Mouse (Mus musculus) stomach, postnatal 0 days (tissue): ENCODE measurements around the gene Prok2. TPM values are rescaled to one million over a fixed set of nuclear protein-coding genes. Genes with fewer than 3 reads are reported as not detected.

ENCODE experiments used
- ATAC-seq: fragments of 200-750 bp; cut with Nextera tagmentation; 2 replicates; pipeline ENCODE4 v1.8.0; 2017; ENCODE audit not compliant: low FRiP score, low TSS enrichment
- DNase-seq: peaks from one replicate; pipeline ENCODE4 v3.0.0-alpha.2; 2016; ENCODE audit warnings: low spot score
- H3K27ac ChIP-seq: fragments of 300-500 bp; sonication (generic); replicated peaks from 2 replicates; pipeline ENCODE4 v1.5.1; 2014; ENCODE audit warnings: mild to moderate bottlenecking, control low read depth
- H3K27me3 ChIP-seq: fragments of 300-500 bp; sonication (generic); 2 replicates; pipeline ENCODE4 v1.6.1; 2014; ENCODE audit warnings: low read length; ENCODE audit not compliant: control insufficient read depth, insufficient read depth
- H3K36me3 ChIP-seq: fragments of 300-500 bp; sonication (generic); 2 replicates; pipeline ENCODE4 v1.6.1; 2014; ENCODE audit warnings: low read length, mixed read lengths; ENCODE audit not compliant: control insufficient read depth, insufficient read depth
- H3K4me1 ChIP-seq: fragments of 300-500 bp; sonication (generic); replicated peaks from 2 replicates; pipeline ENCODE4 v1.6.1; 2014; ENCODE audit warnings: antibody characterized with exemption; ENCODE audit not compliant: control insufficient read depth, insufficient read depth
- H3K4me2 ChIP-seq: fragments of 300-500 bp; sonication (generic); replicated peaks from 2 replicates; pipeline ENCODE4 v1.6.1; 2014; ENCODE audit warnings: low read depth, mild to moderate bottlenecking, control low read depth, moderate library complexity
- H3K4me3 ChIP-seq: fragments of 300-500 bp; sonication (generic); 2 replicates; pipeline ENCODE4 v1.5.1; 2014; ENCODE audit warnings: low read depth, low read length, control low read depth
- H3K9ac ChIP-seq: fragments of 300-500 bp; sonication (generic); 2 replicates; pipeline ENCODE4 v1.6.1; 2014; ENCODE audit warnings: mild to moderate bottlenecking, low read length, control low read depth, mixed read lengths
- H3K9me3 ChIP-seq: fragments of 300-500 bp; sonication (generic); 2 replicates; pipeline ENCODE4 v1.6.1; 2016; ENCODE audit warnings: low read length; ENCODE audit not compliant: control insufficient read depth
- CTCF ChIP-seq: IDR thresholded peaks from 2 replicates; pipeline ENCODE4 v1.5.1; 2016; ENCODE audit warnings: antibody characterized with exemption, low read depth, mild to moderate bottlenecking, moderate library complexity
- EP300 ChIP-seq: optimal IDR thresholded peaks from 2 replicates; pipeline ENCODE3; 2016; ENCODE audit warnings: antibody characterized with exemption
- WGBS: fragments of 180-500 bp; shearing (Covaris S2); extraction: QIAGEN DNeasy Blood & Tissue Kit; methylation state at CpG from one replicate; pipeline ENCODE4 v1.1.7; 2014; 5-methylcytosine and 5-hydroxymethylcytosine counted together
- polyA plus RNA-seq: library from polyadenylated mRNA; unstranded; fragments of >200 nt; fragmentation: Nextera tagmentation; extraction: Ambion mirVana; gene quantifications from 2 replicates; pipeline ENCODE4 v1.2.1, GENCODE M21; 2015

Gene Prok2
- polyA plus RNA-seq, 1 experiment from 2014 or later: 0.15 TPM

DNA sequence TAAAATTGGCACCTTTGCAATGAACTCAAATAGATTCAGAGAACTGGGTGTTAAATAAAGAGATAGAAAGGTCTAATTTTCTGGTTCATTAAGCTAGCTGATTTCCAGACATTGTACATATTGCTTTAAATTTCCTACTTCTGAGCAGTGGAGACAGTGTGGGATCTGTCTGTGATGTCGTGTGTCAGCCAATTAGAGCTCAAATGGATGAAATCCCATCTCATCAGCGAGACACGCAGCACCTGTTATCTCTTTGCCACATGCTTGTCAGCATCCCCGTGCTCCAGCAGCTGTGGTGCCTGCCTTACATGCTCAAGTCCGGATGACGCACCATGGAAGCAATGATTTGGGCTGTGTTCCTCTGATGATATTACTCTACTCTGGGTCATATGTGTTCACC, 25.1 kb upstream of the Prok2 start:
- TF ChIP-seq EP300 (no peak), CTCF (no peak)

DNA sequence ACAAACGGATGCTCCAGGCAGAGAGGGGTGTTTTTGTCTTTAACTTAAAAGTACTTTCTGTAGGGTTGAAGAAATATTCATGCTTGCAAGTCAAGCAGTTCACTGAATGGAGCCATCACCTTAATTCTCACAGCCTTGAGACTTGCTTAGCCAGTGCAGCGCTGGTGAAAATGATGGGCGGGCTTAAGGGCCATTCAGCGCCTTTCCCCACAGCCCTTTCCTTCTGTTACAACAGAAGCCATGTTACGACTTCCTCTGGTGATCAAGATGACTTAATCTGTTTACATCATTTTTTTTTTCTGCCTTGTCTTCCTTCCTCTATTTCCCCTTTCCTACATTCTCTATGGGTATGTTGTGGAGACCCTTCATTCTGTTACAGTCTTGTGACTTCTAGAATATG, 20.1 kb upstream of the Prok2 start:
- WGBS: 83% methylated on average over 5 of the region's 5 CpGs
- H3K36me3 ChIP-seq: no peaks in the 10 kb centered on the region
- H3K4me2 ChIP-seq: no peak overlapping the region
- H3K27ac ChIP-seq: no peak overlapping the region
- TF ChIP-seq CTCF (no peak), EP300 (no peak)
- no peaks in the 10 kb centered on the region for H3K9me3 ChIP-seq
- no peaks in the 10 kb centered on the region for H3K4me1 ChIP-seq
- DNase-seq (no peak), ATAC-seq (no peak)
- no peaks in the 10 kb centered on the region for H3K27me3 ChIP-seq
- H3K4me3 ChIP-seq: no peak overlapping the region
- H3K9ac ChIP-seq: no peak overlapping the region

More for the DNA sequence above, 25.1 kb upstream of the Prok2 start:
- Histone ChIP-seq H3K4me1 (no peaks in the 10 kb centered on the region), H3K9ac (no peak overlapping the region), H3K27me3 (no peaks in the 10 kb centered on the region), H3K27ac (no peak overlapping the region), H3K4me3 (no peak overlapping the region), H3K9me3 (no peaks in the 10 kb centered on the region), H3K36me3 (no peaks in the 10 kb centered on the region), H3K4me2 (no peak overlapping the region)
- 72% methylated on average over 6 of the region's 6 CpGs for WGBS
- DNase-seq (no peak), ATAC-seq (no peak)

DNA sequence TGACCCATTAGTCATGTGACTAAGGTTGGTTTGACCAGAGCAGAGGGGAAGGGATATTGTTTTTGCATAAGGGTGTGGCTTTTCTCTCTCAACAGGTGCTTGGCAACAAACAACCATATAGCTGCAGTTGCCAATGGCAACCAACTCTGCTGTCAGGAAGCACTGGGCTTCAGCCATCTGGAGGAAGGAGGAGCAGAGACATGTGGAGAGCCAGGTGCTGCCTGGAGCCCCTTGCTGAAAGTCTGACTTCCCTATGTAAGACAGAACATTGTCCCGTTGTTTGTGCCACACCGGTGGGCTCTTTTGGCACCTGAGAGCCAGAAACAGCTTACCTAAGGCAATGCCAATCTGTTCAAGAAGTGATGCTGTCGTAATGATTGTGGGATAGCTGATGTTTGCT, 16.7 kb upstream of the Prok2 start:
- Histone ChIP-seq H3K4me3 (no peak overlapping the region), H3K4me1 (no peaks in the 10 kb centered on the region), H3K9me3 (no peaks in the 10 kb centered on the region), H3K9ac (no peak overlapping the region), H3K4me2 (no peak overlapping the region), H3K27ac (no peak overlapping the region), H3K27me3 (no peaks in the 10 kb centered on the region), H3K36me3 (no peaks in the 10 kb centered on the region)
- ATAC-seq (no peak), DNase-seq (no peak)
- TF ChIP-seq EP300 (no peak), CTCF (no peak)
- WGBS: 79% methylated on average over 3 of the region's 3 CpGs

DNA sequence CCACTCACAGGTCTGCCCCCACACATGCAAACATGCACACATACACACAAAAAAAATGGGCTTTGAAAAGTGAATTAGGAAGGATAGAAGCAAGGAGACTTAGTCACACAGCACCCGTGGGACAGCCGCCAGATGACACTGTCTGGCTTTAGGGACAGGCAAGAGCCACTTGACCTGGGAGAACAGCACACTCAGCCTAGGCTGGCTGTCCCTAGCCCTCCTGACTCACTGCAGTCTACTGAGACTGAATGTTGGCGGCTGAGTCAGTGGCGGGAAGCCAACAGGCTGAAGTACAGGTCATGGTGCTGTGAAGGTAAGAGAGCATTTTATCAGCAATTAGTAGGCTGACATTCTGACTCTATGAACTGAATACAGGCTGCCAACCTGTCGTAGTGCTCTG, 8.5 kb upstream of the Prok2 start:
- no peak for ATAC-seq
- no peaks in the 10 kb centered on the region for H3K27me3 ChIP-seq
- no peaks in the 10 kb centered on the region for H3K4me1 ChIP-seq
- WGBS: 68% methylated on average over 5 of the region's 5 CpGs
- no peaks in the 10 kb centered on the region for H3K36me3 ChIP-seq
- H3K27ac ChIP-seq: no peak overlapping the region
- H3K9me3 ChIP-seq: no peaks in the 10 kb centered on the region
- peak; percentile 16 for DNase-seq
- H3K4me2 ChIP-seq: no peak overlapping the region
- no peak for TF ChIP-seq EP300
- no peak for TF ChIP-seq CTCF
- H3K4me3 ChIP-seq: no peak overlapping the region
- no peak overlapping the region for H3K9ac ChIP-seq

DNA sequence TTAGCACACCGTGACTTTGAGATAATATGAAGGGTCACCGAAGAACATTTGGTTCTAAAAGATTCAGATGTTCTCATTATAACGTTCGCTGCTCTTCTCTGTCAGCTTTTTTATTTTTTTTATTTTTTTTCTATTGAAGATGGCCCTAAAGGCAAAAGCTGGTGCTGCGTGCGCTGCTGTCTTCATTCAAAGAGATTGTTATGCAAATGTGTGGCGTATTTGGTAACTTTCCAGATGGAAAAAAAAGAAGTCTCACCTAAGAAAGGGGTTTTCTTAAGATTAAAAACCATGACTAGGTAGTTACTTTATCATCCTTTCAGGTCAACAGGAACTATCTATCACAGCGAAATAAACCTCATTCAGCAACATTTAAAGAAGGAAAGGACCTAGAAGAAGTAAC, 6.5 kb upstream of the Prok2 start:
- ATAC-seq: no peak

DNA sequence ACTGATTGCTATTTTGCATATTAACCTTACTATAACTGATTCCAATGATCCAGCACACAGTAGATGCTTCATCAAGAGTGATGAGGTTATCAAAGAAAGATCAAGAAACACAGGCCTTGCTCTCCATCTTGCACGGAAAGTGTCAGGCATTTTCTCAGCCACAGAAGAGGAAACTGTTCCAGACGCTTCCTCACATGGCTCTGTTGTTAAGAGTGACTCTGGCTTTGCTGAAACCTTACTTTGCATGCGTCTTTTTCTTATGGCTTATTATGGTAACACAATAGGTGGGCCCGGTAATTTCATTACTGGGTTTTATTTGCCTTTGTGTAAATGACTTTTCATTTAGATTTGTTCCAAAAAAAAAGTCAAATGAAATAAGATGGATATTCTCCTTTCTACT, 5.7 kb upstream of the Prok2 start:
- no peak overlapping the region for H3K4me2 ChIP-seq

More for the DNA sequence above, 6.5 kb upstream of the Prok2 start:
- TF ChIP-seq EP300 (no peak), CTCF (no peak)
- Histone ChIP-seq H3K4me2 (no peak overlapping the region), H3K27ac (no peak overlapping the region), H3K36me3 (no peaks in the 10 kb centered on the region), H3K4me1 (no peaks in the 10 kb centered on the region), H3K4me3 (no peak overlapping the region), H3K9me3 (no peaks in the 10 kb centered on the region), H3K9ac (no peak overlapping the region), H3K27me3 (no peaks in the 10 kb centered on the region)
- no peak for DNase-seq
- 88% methylated on average over 8 of the region's 8 CpGs for WGBS

More for the DNA sequence above, 5.7 kb upstream of the Prok2 start:
- H3K36me3 ChIP-seq: no peaks in the 10 kb centered on the region
- H3K4me1 ChIP-seq: no peaks in the 10 kb centered on the region
- no peak for ATAC-seq
- no peak overlapping the region for H3K27ac ChIP-seq
- TF ChIP-seq CTCF (no peak), EP300 (no peak)
- no peaks in the 10 kb centered on the region for H3K27me3 ChIP-seq
- 82% methylated on average over 4 of the region's 4 CpGs for WGBS
- no peak for DNase-seq
- no peaks in the 10 kb centered on the region for H3K9me3 ChIP-seq
- no peak overlapping the region for H3K9ac ChIP-seq
- no peak overlapping the region for H3K4me3 ChIP-seq
